Mouse (Mus musculus) spleen, adult 2 months (tissue): Measurements from ENCODE around the gene Impad1.

ENCODE experiments used
- CTCF ChIP-seq: fragments of 200-500 bp; IDR thresholded peaks from 2 replicates; pipeline ENCODE4 v1.5.1; 2011; ENCODE audit warnings: mild to moderate bottlenecking, inconsistent platforms; ENCODE audit not compliant: insufficient read depth, insufficient read length, insufficient replicate concordance; ENCODE audit errors: extremely low read depth
- POLR2A ChIP-seq: fragments of 200-500 bp; IDR thresholded peaks from 2 replicates; pipeline ENCODE4 v1.6.1; 2011; ENCODE audit warnings: low read depth, low read length, inconsistent platforms

- no peak for TF ChIP-seq CTCF
- no peak for TF ChIP-seq POLR2A
These were observed 10.1 kb downstream of the Impad1 start for GRCm38 (mm10) chr4:4782882-4783685.
